Mouse (Mus musculus) hindlimb bud, embryonic 11.5 days (tissue): ENCODE measurements around the gene Acoxl.

ENCODE experiments used
- DNase-seq: peaks from one replicate; pipeline ENCODE4 v3.0.0-alpha.2; 2012; ENCODE audit warnings: low read depth, low spot score; ENCODE audit errors: extremely low spot score

Gene Acoxl

GRCm38 (mm10) chr2:127891056-127891455 is 52.4 kb downstream of the Acoxl start:
- no peak for DNase-seq

- no peak for DNase-seq
Measured at GRCm38 (mm10) chr2:127894890-127895289, 56.2 kb downstream of the Acoxl start.

GRCm38 (mm10) chr2:127897718-127898117 is 59.0 kb downstream of the Acoxl start:
- DNase-seq, result no peak

- no peak for DNase-seq
Measured at GRCm38 (mm10) chr2:127904918-127905317, 66.2 kb downstream of the Acoxl start.

- DNase-seq, result no peak
Measured at GRCm38 (mm10) chr2:127906973-127907678, 68.5 kb downstream of the Acoxl start.

- DNase-seq, result peak; percentile 67
Measured at GRCm38 (mm10) chr2:127907679-127908042, 69.0 kb downstream of the Acoxl start.

GRCm38 (mm10) chr2:127908881-127909280 is 70.2 kb downstream of the Acoxl start:
- no peak for DNase-seq

- DNase-seq, result no peak
Measured at GRCm38 (mm10) chr2:127909790-127910189, 71.1 kb downstream of the Acoxl start.

GRCm38 (mm10) chr2:127911579-127911978 is 72.9 kb downstream of the Acoxl start:
- no peak for DNase-seq

- DNase-seq, result no peak
Measured at GRCm38 (mm10) chr2:127914047-127914446, 75.4 kb downstream of the Acoxl start.

GRCm38 (mm10) chr2:127916804-127917410 is 78.2 kb downstream of the Acoxl start:
- no peak for DNase-seq

- DNase-seq, result no peak
Measured at GRCm38 (mm10) chr2:127919740-127920139, 81.1 kb downstream of the Acoxl start.

- DNase-seq, result no peak
Measured at GRCm38 (mm10) chr2:127922036-127922901, 83.6 kb downstream of the Acoxl start.

- DNase-seq, result no peak
Measured at GRCm38 (mm10) chr2:127923077-127923680, 84.5 kb downstream of the Acoxl start.

GRCm38 (mm10) chr2:127926679-127927324 is 88.1 kb downstream of the Acoxl start:
- no peak for DNase-seq

- DNase-seq, result no peak
Measured at GRCm38 (mm10) chr2:127927452-127928273, 89.0 kb downstream of the Acoxl start.

GRCm38 (mm10) chr2:127928279-127928678 is 89.6 kb downstream of the Acoxl start:
- DNase-seq, result no peak

- DNase-seq, result no peak
Measured at GRCm38 (mm10) chr2:127928871-127929270, 90.2 kb downstream of the Acoxl start.

GRCm38 (mm10) chr2:127929939-127930715 is 91.5 kb downstream of the Acoxl start:
- no peak for DNase-seq
